Mouse (Mus musculus) olfactory bulb, adult 2 months (tissue): ENCODE data around the gene Stradb.

Source experiments
- CTCF ChIP-seq: fragments of 200-500 bp; IDR thresholded peaks from 2 replicates; pipeline ENCODE4 v1.5.1; 2012; ENCODE audit warnings: low read depth, mild to moderate bottlenecking, low read length, moderate library complexity; ENCODE audit not compliant: insufficient read depth
- POLR2A ChIP-seq: fragments of 200-500 bp; IDR thresholded peaks from 2 replicates; pipeline ENCODE4 v1.6.1; 2012; ENCODE audit warnings: mild to moderate bottlenecking, low read depth, low read length, moderate library complexity; ENCODE audit not compliant: insufficient read depth

DNA sequence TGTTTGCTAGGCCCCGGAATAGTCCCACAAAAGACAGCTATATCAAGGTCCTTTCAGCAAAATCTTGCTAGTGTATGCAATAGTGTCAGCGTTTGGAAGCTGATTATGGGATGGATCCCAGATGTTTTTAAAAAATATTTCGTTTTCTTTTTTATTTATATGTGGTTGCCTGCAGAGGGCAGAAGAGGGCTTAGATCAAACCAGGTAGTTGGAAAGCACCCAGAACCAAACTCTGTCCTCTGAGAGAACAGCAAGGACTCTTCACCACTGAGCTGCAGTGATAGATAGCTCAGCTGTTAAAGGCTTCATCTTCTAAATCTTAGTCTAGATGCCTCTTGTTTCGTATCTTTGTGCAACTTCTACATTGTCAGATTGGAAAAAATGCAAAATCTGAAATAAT lies 35.9 kb downstream of the Stradb start:
- no peak for TF ChIP-seq CTCF
- TF ChIP-seq POLR2A = no peak
